ENCODE assay signal across 30 mouse cellular contexts in genomic region chr15:93988367-93988766, GRCm38 (mm10).
"Had no signal": no experiment of that assay in that cellular context is flagged by ENCODE, and none has a peak within 500 bp of the region (broad histone marks: within the 10 kb centered on the region; RNA-seq: fewer than 3 reads in every experiment).

No protein-coding gene starts in this region.

- H3K27ac ChIP-seq: embryonic facial prominence, embryonic 12.5 days; embryonic facial prominence, embryonic 13.5 days; embryonic facial prominence, embryonic 15.5 days; forebrain, embryonic 10.5 days; forebrain, embryonic 12.5 days; forebrain, embryonic 13.5 days; forebrain, embryonic 15.5 days; gastrocnemius, adult 2 months; heart, adult 2 months; heart, embryonic 10.5 days had no signal

- H3K4me3 ChIP-seq: embryonic facial prominence, embryonic 12.5 days; embryonic facial prominence, embryonic 13.5 days; embryonic facial prominence, embryonic 15.5 days; erythroblast, embryonic 14.5 days; forebrain, embryonic 10.5 days; forebrain, embryonic 12.5 days; forebrain, embryonic 13.5 days; forebrain, embryonic 15.5 days; gastrocnemius, adult 2 months; heart, adult 2 months; heart, embryonic 10.5 days had no signal

- ATAC-seq: forebrain, embryonic 13.5 days; forebrain, embryonic 14.5 days; forebrain, embryonic 15.5 days; forebrain, embryonic 16.5 days; forebrain, postnatal 0 days had no signal

- DNase-seq: cerebellum, adult 18-20 months; cerebellum, adult 2 months; cerebellum, adult 8-10 months; cerebellum, adult 9-10 months; cerebellum, adult 9-11 months; cerebellum, postnatal 10 days; cerebellum, postnatal 14 days; cerebellum, postnatal 25 days; cerebellum, postnatal 36 days; embryo, embryonic 11 days; forebrain, postnatal 0 days; gastrocnemius, adult 2 months; gastrocnemius, postnatal 10 days; gastrocnemius, postnatal 14 days; gastrocnemius, postnatal 25 days; gastrocnemius, postnatal 36 days; heart, adult 11 months; heart, adult 18-20 months; heart, adult 2 months had no signal

- H3K9ac ChIP-seq: embryonic facial prominence, embryonic 12.5 days; embryonic facial prominence, embryonic 13.5 days; embryonic facial prominence, embryonic 15.5 days; forebrain, embryonic 12.5 days; forebrain, embryonic 13.5 days; forebrain, embryonic 15.5 days; forebrain, postnatal 0 days had no signal

- H3K9me3 ChIP-seq: embryonic facial prominence, embryonic 12.5 days; embryonic facial prominence, embryonic 13.5 days; embryonic facial prominence, embryonic 15.5 days; forebrain, embryonic 10.5 days; forebrain, embryonic 12.5 days; forebrain, embryonic 13.5 days; forebrain, embryonic 15.5 days; heart, embryonic 10.5 days had no signal

- H3K36me3 ChIP-seq: embryonic facial prominence, embryonic 12.5 days; embryonic facial prominence, embryonic 13.5 days; embryonic facial prominence, embryonic 15.5 days; forebrain, embryonic 10.5 days; forebrain, embryonic 12.5 days; forebrain, embryonic 15.5 days; heart, embryonic 10.5 days had no signal

- H3K4me2 ChIP-seq: embryonic facial prominence, embryonic 12.5 days; embryonic facial prominence, embryonic 13.5 days; embryonic facial prominence, embryonic 15.5 days; forebrain, embryonic 12.5 days; forebrain, embryonic 13.5 days; forebrain, embryonic 15.5 days had no signal

- H3K4me1 ChIP-seq: embryonic facial prominence, embryonic 13.5 days; embryonic facial prominence, embryonic 15.5 days; forebrain, embryonic 12.5 days; forebrain, embryonic 13.5 days; forebrain, embryonic 15.5 days; heart, embryonic 10.5 days had no signal

- H3K27me3 ChIP-seq: embryonic facial prominence, embryonic 12.5 days; embryonic facial prominence, embryonic 13.5 days; embryonic facial prominence, embryonic 15.5 days; forebrain, embryonic 13.5 days; forebrain, embryonic 15.5 days had no signal
